Mouse (Mus musculus): ENCODE data around the gene Srp54a.
"Not testable (repeated sequence)": the region's sequence is repeated elsewhere in the genome, so short reads cannot be mapped to it uniquely, and the experiment has no call there.

Srp54a gene

DNA sequence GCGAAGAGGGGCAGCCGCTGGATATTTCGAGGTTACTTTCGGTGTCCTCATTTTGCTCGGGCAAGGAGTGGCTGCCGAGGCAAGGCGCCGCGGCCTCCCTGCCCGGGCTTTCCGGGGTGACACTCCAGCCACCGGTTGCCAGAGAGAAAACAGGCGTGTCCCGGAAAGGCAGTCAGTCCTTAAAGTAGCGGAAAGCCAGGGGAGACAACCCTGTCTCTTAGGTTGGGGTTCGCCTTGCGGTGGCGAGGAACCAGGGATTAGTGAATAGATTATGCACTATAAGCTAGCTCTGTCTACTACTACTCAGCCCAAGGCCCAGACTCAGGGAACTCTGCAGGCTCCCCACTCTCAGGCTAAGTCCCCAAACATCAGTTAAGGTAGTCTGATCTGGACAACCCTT, 44.7 kb downstream of the Srp54a start:
- in situ Hi-C loops (cut with MboI, MseI) = not testable (repeated sequence)

DNA sequence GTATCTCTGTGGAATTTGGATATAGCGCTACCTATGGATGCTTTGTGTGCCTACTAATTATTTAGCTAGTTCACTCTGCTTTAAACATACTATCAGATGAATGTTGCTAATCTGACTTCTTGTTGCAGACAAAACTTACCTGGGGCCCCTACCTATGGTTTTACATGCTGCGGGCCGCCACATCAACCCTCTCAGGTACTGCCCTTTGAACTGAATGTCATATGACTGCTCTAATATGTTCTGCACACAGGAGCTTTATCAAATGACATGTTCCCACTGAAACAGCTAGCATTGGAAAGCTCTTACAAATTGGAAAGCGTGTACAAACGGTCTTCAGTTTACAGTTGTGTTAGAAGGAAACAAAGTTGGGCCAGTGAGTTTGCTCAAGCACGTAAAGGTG, 55.5 kb downstream of the Srp54a start:
- in situ Hi-C loops (cut with MboI, MseI) = not testable (repeated sequence)

DNA sequence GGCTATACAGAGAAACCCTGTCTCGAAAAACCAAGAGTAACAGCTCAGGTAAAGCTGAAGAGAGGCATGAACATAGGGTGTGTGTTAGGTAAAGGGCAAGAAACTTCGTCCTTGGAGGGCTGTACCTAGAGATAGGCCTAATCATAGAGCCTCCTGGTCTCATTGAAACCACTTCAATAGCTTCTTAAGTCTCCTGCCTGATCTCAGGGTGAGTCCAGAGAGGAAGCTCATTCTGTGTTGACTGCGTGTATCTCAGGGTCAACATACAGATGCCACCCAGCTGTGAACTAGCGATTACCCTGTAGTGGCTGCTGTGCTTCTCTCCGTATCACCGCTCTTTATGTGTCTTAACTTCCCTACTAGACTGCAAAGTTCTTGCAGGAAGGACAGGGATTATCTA, 57.8 kb downstream of the Srp54a start:
- in situ Hi-C loops (cut with MboI, MseI) = not testable (repeated sequence)

- in situ Hi-C loops (cut with MboI, MseI) = loop anchor here (5.0 kb wide), 1 partner anchor 77 kb away; the partner anchor contains the start of gene Srp54c (in 2 of the 2)
These were observed 74.7 kb downstream of the Srp54a start, which contains the start of gene Srp54b for GRCm38 (mm10) chr12:55154559-55155448. Gene Srp54b (plus strand): TSS chr12:55155104.

- in situ Hi-C loops (cut with MboI, MseI) = loop anchor here (5.0 kb wide), 1 partner anchor 77 kb away; the partner anchor contains the start of gene Srp54c (in 2 of the 2)
These were observed 75.4 kb downstream of the Srp54a start for GRCm38 (mm10) chr12:55155449-55155783.

Measured in T-helper 17 cell (primary cell).